Mouse (Mus musculus): ENCODE data around the gene Jph4.

DNA sequence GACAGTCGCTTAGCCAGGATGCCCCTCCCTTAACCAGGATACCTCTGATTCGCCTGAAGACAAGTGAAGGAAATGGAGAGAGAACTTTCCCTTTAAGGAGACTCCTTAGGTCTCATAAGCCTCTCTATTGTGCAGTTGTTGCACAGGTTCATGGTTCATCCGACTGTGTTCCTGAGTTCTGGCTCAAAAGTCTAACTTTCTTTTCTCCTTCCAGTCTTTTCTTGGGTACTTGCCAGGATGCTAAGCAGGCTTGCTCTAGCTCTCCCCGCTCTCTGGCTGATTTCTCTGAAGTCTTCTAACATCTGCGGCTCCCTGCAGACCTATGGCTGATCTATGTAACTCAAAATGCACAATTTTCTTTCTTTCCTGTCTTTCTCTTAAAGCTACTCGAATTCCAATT lies 33.3 kb downstream of the Jph4 start:
- no peak for TF ChIP-seq POLR2A (IDR thresholded peaks at IDR 0.05; ENCODE audit: borderline replicate concordance, extremely low read depth, low read depth, low read length)
- TF ChIP-seq CTCF (IDR thresholded peaks at IDR 0.05; ENCODE audit: insufficient read depth, low read length): no peak
